Mouse (Mus musculus): ENCODE results near the gene Bach2.

DNA sequence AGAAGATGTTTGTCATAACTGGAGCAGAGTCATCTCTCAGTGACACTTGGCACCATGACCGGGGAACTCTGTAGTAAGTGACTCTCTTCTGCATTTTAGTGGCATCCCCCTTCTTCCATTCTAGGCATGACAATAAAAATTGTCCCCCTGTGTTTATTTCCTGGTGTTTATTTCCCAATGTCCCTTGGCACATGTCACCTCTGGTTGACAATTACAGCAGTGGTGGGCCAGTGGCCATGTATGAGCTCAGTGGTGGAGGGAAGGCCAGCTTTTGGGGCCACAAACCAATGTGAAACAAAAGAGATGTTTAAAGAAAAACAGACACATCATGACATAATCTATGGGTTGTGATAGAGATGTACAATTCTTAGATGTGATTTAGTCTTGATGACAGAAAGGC is 80.0 kb downstream of the Bach2 start:
- TF ChIP-seq CTCF (IDR thresholded peaks at IDR 0.05; ENCODE audit: extremely low read depth, insufficient read depth, insufficient read length, insufficient replicate concordance) (no peak), POLR2A (IDR thresholded peaks at IDR 0.05; ENCODE audit: low read depth, low read length) (no peak)

Measured in spleen, adult 2 months (tissue).